Mouse (Mus musculus): Measurements from ENCODE around the gene Vmn2r29. TPM values are rescaled to one million over a fixed set of nuclear protein-coding genes. Genes with fewer than 3 reads are reported as not detected.
"Not testable (repeated sequence)": the region's sequence is repeated elsewhere in the genome, so short reads cannot be mapped to it uniquely, and the experiment has no call there.

The Vmn2r29 gene
- total RNA-seq (2014; rRNA removed) = 1.1 and 1.4 TPM in 2 replicates
- polyA plus RNA-seq (2012; rRNA removed) = 0.33 TPM in 1 of 2 replicates, not detected in the other

DNA sequence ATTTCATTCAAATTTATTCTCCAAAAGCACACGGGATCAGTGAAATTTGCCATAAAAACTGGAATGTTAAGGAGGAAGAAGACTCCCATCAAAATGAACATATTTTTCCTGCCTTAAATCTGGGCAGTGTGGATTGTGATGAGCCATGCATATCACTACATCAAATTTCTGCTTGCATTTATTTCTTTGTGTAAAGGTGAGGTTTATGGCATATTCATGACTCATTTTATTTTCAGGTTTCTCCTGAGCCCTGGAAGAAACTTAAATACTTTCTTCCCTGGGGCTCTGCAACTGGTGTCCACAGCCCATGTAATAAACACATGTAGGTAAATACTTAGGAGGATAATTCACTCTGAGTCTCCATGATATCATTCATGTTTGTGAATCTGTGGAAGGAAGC, at the start of gene Vmn2r29:
TSS of gene Vmn2r29 (minus strand) at position 101 of the 400 bp plus-strand sequence.
- not testable (repeated sequence) for H3K9ac ChIP-seq (ENCODE audit: low read depth, low read length); H3K4me1 ChIP-seq (ENCODE audit: control insufficient read depth, insufficient read depth, low read length); H3K79me2 ChIP-seq (ENCODE audit: control insufficient read depth, insufficient read depth, low read length); DNase-seq (ENCODE audit: extremely low read depth, low read depth, low spot score); H3K27ac ChIP-seq (replicated peaks; ENCODE audit: insufficient read depth, low read depth, low read length); H3K4me3 ChIP-seq (ENCODE audit: insufficient read depth, low read depth, low read length); H3K36me3 ChIP-seq (ENCODE audit: control insufficient read depth, insufficient read depth, low read length); H3K27me3 ChIP-seq (ENCODE audit: control insufficient read depth, insufficient read depth, low read length)
- no CpG with 5 or more reads among the region's 1 CpGs for WGBS

DNA sequence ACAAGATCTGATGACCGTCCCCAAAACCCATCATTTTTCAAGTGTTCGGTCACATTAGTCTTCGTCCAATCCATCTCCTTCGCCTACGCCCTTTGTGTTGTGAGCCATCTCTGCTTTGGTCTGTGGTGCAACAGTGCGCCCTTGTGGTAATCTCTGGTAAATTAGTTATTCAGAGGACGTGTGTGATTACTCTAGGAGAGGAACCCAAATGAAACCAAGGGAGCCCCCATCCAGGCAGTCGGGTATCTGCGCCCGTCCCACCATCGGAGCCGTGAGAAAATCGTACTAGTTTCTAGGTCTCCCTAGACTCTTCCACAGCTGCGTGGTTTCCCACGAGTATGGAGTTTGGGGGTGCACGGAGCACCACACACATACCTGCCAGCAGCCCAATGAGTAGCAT, 48.5 kb upstream of the Vmn2r29 start:
- no peak overlapping the region for H3K4me3 ChIP-seq (ENCODE audit: insufficient read depth, low read depth, low read length)
- no peak overlapping the region for H3K27ac ChIP-seq (replicated peaks; ENCODE audit: insufficient read depth, low read depth, low read length)
- H3K9ac ChIP-seq (ENCODE audit: low read depth, low read length) = no peak overlapping the region
- H3K36me3 ChIP-seq (ENCODE audit: control insufficient read depth, insufficient read depth, low read length) = peaks cover 14% of the 10 kb centered on the region; the same call in 1 of the 2 replicates
- peak; percentile 12 for DNase-seq (ENCODE audit: extremely low read depth, low read depth, low spot score)
- H3K27me3 ChIP-seq (ENCODE audit: control insufficient read depth, insufficient read depth, low read length) = no peaks in the 10 kb centered on the region
- H3K4me1 ChIP-seq (ENCODE audit: control insufficient read depth, insufficient read depth, low read length) = peaks cover 3% of the 10 kb centered on the region; the same call in 1 of the 2 replicates
- 86% methylated on average over 16 of the region's 16 CpGs for WGBS
- no peaks in the 10 kb centered on the region for H3K79me2 ChIP-seq (ENCODE audit: control insufficient read depth, insufficient read depth, low read length)
- TF ChIP-seq CTCF (IDR thresholded peaks at IDR 0.05; ENCODE audit: low read depth, low read length) = peak; percentile 23; the same call in 1 of the 2 replicates
- TF ChIP-seq POLR2A (IDR thresholded peaks at IDR 0.05; ENCODE audit: extremely low read depth, insufficient read depth, low read length) = no peak

DNA sequence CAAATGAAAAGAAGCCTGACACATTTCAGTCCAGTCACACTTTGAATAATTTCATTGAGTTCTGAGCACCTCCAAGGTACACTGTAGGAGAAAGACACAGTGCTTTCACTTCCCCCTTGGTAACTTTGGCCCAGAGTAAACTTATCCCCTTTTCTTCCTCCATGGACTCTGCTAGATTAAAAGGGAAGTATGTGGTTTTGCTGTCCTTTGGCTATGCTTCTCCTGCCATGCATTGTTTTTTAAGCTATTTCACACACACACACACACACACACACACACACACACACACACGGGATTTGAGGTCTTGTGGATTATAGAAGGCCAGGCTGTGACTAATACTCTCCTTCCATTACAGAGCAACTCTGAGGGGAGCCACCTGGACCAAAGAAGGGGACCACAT, 34.3 kb upstream of the Vmn2r29 start:
- Histone ChIP-seq H3K27me3 (ENCODE audit: control insufficient read depth, insufficient read depth, low read length) (no peaks in the 10 kb centered on the region), H3K9ac (ENCODE audit: low read depth, low read length) (no peak overlapping the region), H3K27ac (replicated peaks; ENCODE audit: insufficient read depth, low read depth, low read length) (no peak overlapping the region), H3K36me3 (ENCODE audit: control insufficient read depth, insufficient read depth, low read length) (peaks cover 28% of the 10 kb centered on the region), H3K79me2 (ENCODE audit: control insufficient read depth, insufficient read depth, low read length) (no peaks in the 10 kb centered on the region), H3K4me1 (ENCODE audit: control insufficient read depth, insufficient read depth, low read length) (no peaks in the 10 kb centered on the region), H3K4me3 (ENCODE audit: insufficient read depth, low read depth, low read length) (no peak overlapping the region)
- TF ChIP-seq CTCF (IDR thresholded peaks at IDR 0.05; ENCODE audit: low read depth, low read length) = no peak
- TF ChIP-seq POLR2A (IDR thresholded peaks at IDR 0.05; ENCODE audit: extremely low read depth, insufficient read depth, low read length) = no peak
- DNase-seq (ENCODE audit: extremely low read depth, low read depth, low spot score) = peak; percentile 30
- 72% methylated on average over 1 of the region's 1 CpGs for WGBS

DNA sequence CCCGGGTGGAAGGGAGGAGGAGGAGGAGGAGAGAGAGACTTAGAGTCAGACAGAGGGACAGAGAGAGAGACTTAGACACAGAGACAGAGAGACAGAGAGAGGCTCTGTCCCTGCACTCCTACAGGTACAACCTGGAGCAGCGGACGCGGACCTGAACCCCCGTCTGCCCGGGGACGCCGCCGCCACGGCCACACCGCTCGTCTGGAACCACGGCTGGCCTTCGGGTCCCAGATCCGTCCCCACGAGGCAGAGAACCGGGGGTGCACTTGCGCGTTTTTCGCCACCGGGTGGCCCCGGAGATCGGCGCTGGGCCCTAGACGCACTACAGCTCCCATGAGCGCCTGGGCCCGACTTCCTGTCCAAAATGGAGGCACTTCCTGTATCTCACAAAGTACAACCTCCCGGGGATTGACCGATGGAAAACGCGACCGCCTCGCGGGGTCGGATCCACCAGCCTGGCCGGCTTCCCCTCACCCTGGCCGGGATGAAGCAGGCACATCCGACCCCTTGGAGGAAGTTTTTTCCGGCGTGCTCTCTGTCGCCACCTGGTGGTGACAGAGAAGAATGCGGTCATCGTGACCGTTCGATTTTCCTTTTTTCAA, 30.9 kb upstream of the Vmn2r29 start, which contains the start of gene Gm45844:
TSS of gene Gm45844 (minus strand) at position 324 of the 602 bp plus-strand sequence.
- Histone ChIP-seq H3K9ac (ENCODE audit: low read depth, low read length) (peak within 1 kb of the TSS; percentile 84), H3K4me3 (ENCODE audit: insufficient read depth, low read depth, low read length) (peak within 1 kb of the TSS; percentile 80)
- not testable (repeated sequence) for H3K79me2 ChIP-seq (ENCODE audit: control insufficient read depth, insufficient read depth, low read length); H3K27ac ChIP-seq (replicated peaks; ENCODE audit: insufficient read depth, low read depth, low read length); H3K27me3 ChIP-seq (ENCODE audit: control insufficient read depth, insufficient read depth, low read length); H3K36me3 ChIP-seq (ENCODE audit: control insufficient read depth, insufficient read depth, low read length); H3K4me1 ChIP-seq (ENCODE audit: control insufficient read depth, insufficient read depth, low read length)
- DNase-seq (ENCODE audit: extremely low read depth, low read depth, low spot score) = peak; percentile 55
- 0 out of 2 replicates have a peak, but pooled peaks have one; percentile 32 for TF ChIP-seq POLR2A (IDR thresholded peaks at IDR 0.05; ENCODE audit: extremely low read depth, insufficient read depth, low read length)
- TF ChIP-seq CTCF (IDR thresholded peaks at IDR 0.05; ENCODE audit: low read depth, low read length) = peak; percentile 93
- WGBS = 43% methylated on average over 45 of the region's 45 CpGs

DNA sequence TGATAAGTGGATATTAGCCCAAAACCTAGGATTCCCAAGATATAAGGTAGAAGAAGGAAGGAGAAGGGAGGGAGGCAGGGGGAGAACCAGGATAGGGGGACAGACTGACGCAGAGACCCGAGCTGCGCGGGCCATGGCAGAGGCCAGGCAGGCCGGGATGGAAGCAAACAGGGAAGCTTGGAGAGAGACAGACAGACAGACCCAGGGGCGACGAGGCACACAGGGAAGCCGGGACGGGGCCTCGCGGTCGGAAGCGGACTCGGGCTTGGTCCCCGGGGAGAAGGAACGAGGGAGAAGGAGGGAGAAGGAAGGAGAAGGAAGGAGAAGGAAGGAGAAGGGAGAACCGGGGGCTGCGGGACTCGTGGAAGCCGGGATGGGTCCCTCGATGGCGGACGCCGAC, 30.4 kb upstream of the Vmn2r29 start:
- peak overlapping the region; percentile 80 for H3K4me3 ChIP-seq (ENCODE audit: insufficient read depth, low read depth, low read length)
- 63% methylated on average over 24 of the region's 24 CpGs for WGBS
- H3K27ac ChIP-seq (replicated peaks; ENCODE audit: insufficient read depth, low read depth, low read length); H3K79me2 ChIP-seq (ENCODE audit: control insufficient read depth, insufficient read depth, low read length); H3K27me3 ChIP-seq (ENCODE audit: control insufficient read depth, insufficient read depth, low read length); H3K4me1 ChIP-seq (ENCODE audit: control insufficient read depth, insufficient read depth, low read length); H3K36me3 ChIP-seq (ENCODE audit: control insufficient read depth, insufficient read depth, low read length): not testable (repeated sequence)
- peak overlapping the region; percentile 23; the same call in 1 of the 2 replicates for H3K9ac ChIP-seq (ENCODE audit: low read depth, low read length)
- DNase-seq (ENCODE audit: extremely low read depth, low read depth, low spot score) = peak; percentile 8

DNA sequence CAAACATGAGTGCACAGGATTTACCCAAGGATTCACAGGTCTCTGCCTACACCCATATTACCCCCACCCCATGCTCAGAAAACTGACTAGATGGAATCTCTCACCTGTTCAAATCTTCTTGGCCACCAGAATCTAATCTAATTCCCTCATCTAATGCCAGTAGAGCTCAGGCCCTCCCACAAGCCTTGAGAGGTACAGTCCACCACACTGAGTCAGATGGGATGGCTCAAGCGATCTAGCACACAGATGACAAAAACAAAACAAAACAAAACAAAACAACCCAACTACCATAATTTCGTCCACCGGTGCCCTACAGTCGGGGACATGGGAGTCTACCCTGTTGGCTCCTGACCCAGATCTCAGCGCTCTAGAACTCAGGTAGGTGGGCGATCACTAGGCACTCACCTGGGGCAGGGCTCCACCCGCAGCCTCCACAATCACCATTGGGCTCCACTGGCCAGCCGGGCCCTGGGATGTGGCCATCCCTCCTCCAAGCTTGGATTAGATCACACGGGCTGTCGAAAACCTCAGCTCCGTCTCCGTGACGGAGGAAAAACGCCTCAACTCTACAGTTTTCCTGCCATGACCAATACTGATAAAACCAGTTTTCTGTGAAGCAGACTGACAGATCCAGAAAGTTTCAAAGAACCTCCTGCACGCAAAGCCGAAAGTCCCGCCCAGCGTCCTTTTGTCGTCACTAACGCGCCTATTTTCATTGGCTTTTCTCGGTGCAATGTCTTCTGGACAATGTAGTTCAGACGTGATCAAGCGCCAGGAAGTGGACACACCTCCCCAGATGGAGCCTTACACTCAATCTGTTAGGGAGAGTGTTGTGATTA, 37.6 kb downstream of the Vmn2r29 start, which contains the start of gene Zfp772:
TSS of gene Zfp772 (minus strand) at position 686 of the 839 bp plus-strand sequence.
- peak; percentile 60 for DNase-seq (ENCODE audit: extremely low read depth, low read depth, low spot score)
- H3K27me3 ChIP-seq (ENCODE audit: control insufficient read depth, insufficient read depth, low read length) = not testable (repeated sequence)

More for the DNA sequence above, 37.6 kb downstream of the Vmn2r29 start, which contains the start of gene Zfp772:
- not testable (repeated sequence) for H3K4me1 ChIP-seq (ENCODE audit: control insufficient read depth, insufficient read depth, low read length); H3K79me2 ChIP-seq (ENCODE audit: control insufficient read depth, insufficient read depth, low read length); H3K36me3 ChIP-seq (ENCODE audit: control insufficient read depth, insufficient read depth, low read length); H3K27ac ChIP-seq (replicated peaks; ENCODE audit: insufficient read depth, low read depth, low read length)
- Histone ChIP-seq H3K9ac (ENCODE audit: low read depth, low read length) (peak within 1 kb of the TSS; percentile 74), H3K4me3 (ENCODE audit: insufficient read depth, low read depth, low read length) (peak within 1 kb of the TSS; percentile 61)
- under 1% methylated on average over 24 of the region's 24 CpGs for WGBS
